Comparison of ENCODE assay signal across 15 mouse cellular contexts in the genomic region with DNA sequence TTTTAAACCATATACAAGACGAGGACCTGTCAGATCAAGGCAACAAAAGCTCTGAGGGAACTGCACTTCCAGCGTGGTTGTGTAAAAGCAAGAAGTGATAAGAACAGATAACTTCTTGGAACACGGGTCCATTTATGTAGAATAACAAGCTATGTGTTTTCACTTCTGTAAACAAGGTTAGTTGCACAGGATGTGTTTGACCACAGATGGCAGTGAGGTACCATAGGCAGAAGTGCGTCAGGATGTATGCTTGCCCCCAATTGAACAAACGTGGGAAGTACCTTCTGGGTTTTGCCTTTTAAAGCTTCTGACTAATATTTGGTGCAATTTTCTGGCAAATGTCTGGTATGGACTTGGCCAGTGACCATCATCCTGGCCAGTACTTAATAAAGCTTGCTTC. TPM values are rescaled to one million over a fixed set of nuclear protein-coding genes. Genes with fewer than 3 reads are reported as not detected.
"Had no signal": no experiment of that assay in that cellular context is flagged by ENCODE, and none has a peak within 500 bp of the region (broad histone marks: within the 10 kb centered on the region; RNA-seq: fewer than 3 reads in every experiment).

No protein-coding gene starts in this region.

- DNase-seq: kidney, postnatal 14 days; layer of hippocampus, adult 9-11 months; layer of hippocampus, postnatal 36 days; lung, embryonic 14.5 days; lung, postnatal 10 days; lung, postnatal 4 days; right cerebral cortex, adult 18-20 months; right cerebral cortex, postnatal 25 days; thymus, adult 18-20 months; thymus, postnatal 25 days had no signal

- ATAC-seq: liver, embryonic 12.5 days; midbrain, embryonic 16.5 days had no signal

RNA-seq across cellular contexts. Expression of a gene that starts 7.1 kb away (rescaled TPM):
- total RNA-seq: layer of hippocampus, postnatal 36 days; megakaryocyte-erythroid progenitor cell, adult 5-6 weeks had no signal

RNA-seq across cellular contexts. Expression of a gene that starts 13.8 kb away (rescaled TPM):
- total RNA-seq: layer of hippocampus, postnatal 36 days; left cerebral cortex, adult 8-10 months; left cerebral cortex, postnatal 25 days; megakaryocyte-erythroid progenitor cell, adult 5-6 weeks had no signal
